Mouse (Mus musculus) liver, embryonic 16.5 days (tissue): ENCODE measurements around the gene Rexo4. TPM values are rescaled to one million over a fixed set of nuclear protein-coding genes. Genes with fewer than 3 reads are reported as not detected.

Experiments
- ATAC-seq: fragments of 200-750 bp; cut with Nextera tagmentation; 2 replicates; pipeline ENCODE4 v1.8.0; 2017; ENCODE audit warnings: low read depth, mild to moderate bottlenecking, moderate number of reproducible peaks, moderate library complexity
- H3K27ac ChIP-seq: fragments of 300-500 bp; sonication (generic); 2 replicates; pipeline ENCODE4 v1.5.1; 2014; ENCODE audit warnings: mild to moderate bottlenecking, low read length
- H3K27me3 ChIP-seq: fragments of 300-500 bp; sonication (generic); 2 replicates; pipeline ENCODE4 v1.6.1; 2014; ENCODE audit warnings: low read depth, low read length, mixed read lengths; ENCODE audit not compliant: control insufficient read depth, insufficient read depth
- H3K36me3 ChIP-seq: fragments of 300-500 bp; sonication (generic); 2 replicates; pipeline ENCODE4 v1.6.1; 2014; ENCODE audit warnings: mild to moderate bottlenecking; ENCODE audit not compliant: control insufficient read depth, insufficient read depth
- H3K4me1 ChIP-seq: fragments of 300-500 bp; sonication (generic); 2 replicates; pipeline ENCODE4 v1.6.1; 2014; ENCODE audit warnings: low read depth, low read length, mixed read lengths; ENCODE audit not compliant: control insufficient read depth
- H3K4me2 ChIP-seq: fragments of 300-500 bp; sonication (generic); 2 replicates; pipeline ENCODE4 v1.6.1; 2014; ENCODE audit warnings: low read depth, low read length, mixed read lengths
- H3K4me3 ChIP-seq: fragments of 300-500 bp; sonication (generic); 2 replicates; pipeline ENCODE4 v1.5.1; 2014; ENCODE audit warnings: low read depth, mild to moderate bottlenecking, low read length
- H3K9ac ChIP-seq: fragments of 300-500 bp; sonication (generic); 2 replicates; pipeline ENCODE4 v1.6.1; 2014; ENCODE audit warnings: low read depth, low read length
- H3K9me3 ChIP-seq: fragments of 300-500 bp; sonication (generic); replicated peaks from 2 replicates; pipeline ENCODE4 v1.6.1; 2016; ENCODE audit warnings: low read length; ENCODE audit not compliant: control insufficient read depth
- WGBS: fragments of 180-500 bp; shearing (Covaris S2); extraction: QIAGEN DNeasy Blood & Tissue Kit; methylation state at CpG from one replicate; pipeline ENCODE4 v1.1.7; 2014; ENCODE audit not compliant: insufficient replicate concordance; 5-methylcytosine and 5-hydroxymethylcytosine counted together
- polyA plus RNA-seq: library from polyadenylated mRNA; unstranded; fragments of >200 nt; fragmentation: Nextera tagmentation; extraction: Ambion mirVana; gene quantifications from 2 replicates; pipeline ENCODE4 v1.2.1, GENCODE M21; 2015

Rexo4 gene
- polyA plus RNA-seq, 1 experiment from 2014 or later, result 16.7 TPM

- Histone ChIP-seq H3K4me2 (no peak overlapping the region), H3K9me3 (no peaks in the 10 kb centered on the region), H3K27ac (no peak overlapping the region), H3K4me1 (no peaks in the 10 kb centered on the region; the same call in 1 of the 2 replicates), H3K9ac (no peak overlapping the region), H3K27me3 (no peaks in the 10 kb centered on the region), H3K36me3 (no peaks in the 10 kb centered on the region), H3K4me3 (no peak overlapping the region)
- WGBS, result 44% methylated on average over 1 of the region's 1 CpGs
- ATAC-seq, result no peak
Observed at GRCm38 (mm10) chr2:26980361-26980760, 16.2 kb upstream of the Rexo4 start.

GRCm38 (mm10) chr2:26973960-26974359, 9.8 kb upstream of the Rexo4 start:
- Histone ChIP-seq H3K4me2 (no peak overlapping the region), H3K4me3 (no peak overlapping the region), H3K9ac (no peak overlapping the region), H3K4me1 (no peaks in the 10 kb centered on the region), H3K36me3 (no peaks in the 10 kb centered on the region), H3K27ac (no peak overlapping the region), H3K9me3 (no peaks in the 10 kb centered on the region), H3K27me3 (no peaks in the 10 kb centered on the region)
- 8% methylated on average over 4 of the region's 4 CpGs for WGBS
- peak; percentile 31 for ATAC-seq

- Histone ChIP-seq H3K9me3 (no peaks in the 10 kb centered on the region), H3K9ac (no peak within 1 kb of the TSS), H3K27me3 (no peaks in the 10 kb centered on the region), H3K4me1 (no peaks in the 10 kb centered on the region), H3K4me2 (no peak within 1 kb of the TSS), H3K36me3 (no peaks in the 10 kb centered on the region), H3K27ac (peak within 1 kb of the TSS; percentile 41; the same call in 1 of the 2 replicates), H3K4me3 (no peak within 1 kb of the TSS)
- peak; percentile 60 for ATAC-seq
- WGBS, result 36% methylated on average over 3 of the region's 3 CpGs
Observed at GRCm38 (mm10) chr2:26973116-26973515, 8.9 kb upstream of the Rexo4 start, which contains the start of gene Adamts13. Gene Adamts13 (plus strand): TSS chr2:26973416.

- Histone ChIP-seq H3K9ac (no peak overlapping the region), H3K4me1 (peaks cover 17% of the 10 kb centered on the region), H3K27ac (no peak overlapping the region), H3K36me3 (no peaks in the 10 kb centered on the region; the same call in 1 of the 2 replicates), H3K4me3 (no peak overlapping the region), H3K27me3 (no peaks in the 10 kb centered on the region), H3K4me2 (no peak overlapping the region), H3K9me3 (no peaks in the 10 kb centered on the region)
- no peak for ATAC-seq
- 73% methylated on average over 2 of the region's 2 CpGs for WGBS
Observed at GRCm38 (mm10) chr2:26967262-26967661, 3.1 kb upstream of the Rexo4 start.

- no peaks in the 10 kb centered on the region for H3K9me3 ChIP-seq
- 17% methylated on average over 14 of the region's 14 CpGs for WGBS
- ATAC-seq, result no peak; the same call in 1 of the 2 replicates
Observed at GRCm38 (mm10) chr2:26964724-26965370, 661 bp upstream of the Rexo4 start.

GRCm38 (mm10) chr2:26960756-26961155, 3.4 kb downstream of the Rexo4 start:
- Histone ChIP-seq H3K27ac (no peak overlapping the region), H3K36me3 (peaks cover 19% of the 10 kb centered on the region), H3K9ac (no peak overlapping the region), H3K9me3 (no peaks in the 10 kb centered on the region), H3K27me3 (no peaks in the 10 kb centered on the region), H3K4me1 (peaks cover 29% of the 10 kb centered on the region), H3K4me3 (no peak overlapping the region), H3K4me2 (no peak overlapping the region)
- no peak for ATAC-seq
- 70% methylated on average over 4 of the region's 4 CpGs for WGBS

More at GRCm38 (mm10) chr2:26964724-26965370, 661 bp upstream of the Rexo4 start:
- Histone ChIP-seq H3K9ac (peak overlapping the region; percentile 89), H3K27ac (peak overlapping the region; percentile 96), H3K4me3 (peak overlapping the region; percentile 91), H3K36me3 (peaks cover 5% of the 10 kb centered on the region), H3K4me2 (peak overlapping the region; percentile 79), H3K4me1 (peaks cover 25% of the 10 kb centered on the region), H3K27me3 (no peaks in the 10 kb centered on the region)

- H3K36me3 ChIP-seq, result peaks cover 32% of the 10 kb centered on the region
- WGBS, result 64% methylated on average over 2 of the region's 2 CpGs
- H3K4me1 ChIP-seq, result peaks cover 13% of the 10 kb centered on the region
- H3K4me2 ChIP-seq, result no peak overlapping the region
- H3K27me3 ChIP-seq, result no peaks in the 10 kb centered on the region
- no peak overlapping the region for H3K9ac ChIP-seq
- no peaks in the 10 kb centered on the region for H3K9me3 ChIP-seq
- H3K4me3 ChIP-seq, result no peak overlapping the region
- H3K27ac ChIP-seq, result peak overlapping the region; percentile 65
- ATAC-seq, result peak; percentile 53
Observed at GRCm38 (mm10) chr2:26957488-26957859, 6.7 kb downstream of the Rexo4 start.

GRCm38 (mm10) chr2:26956811-26957487, 7.2 kb downstream of the Rexo4 start:
- no peaks in the 10 kb centered on the region for H3K27me3 ChIP-seq
- H3K4me1 ChIP-seq, result peaks cover 8% of the 10 kb centered on the region
- ATAC-seq, result peak; percentile 86
- 73% methylated on average over 12 of the region's 12 CpGs for WGBS
- no peak overlapping the region for H3K9ac ChIP-seq
- H3K27ac ChIP-seq, result peak overlapping the region; percentile 65
- H3K36me3 ChIP-seq, result peaks cover 33% of the 10 kb centered on the region
- H3K4me3 ChIP-seq, result no peak overlapping the region
- H3K9me3 ChIP-seq, result no peaks in the 10 kb centered on the region
- no peak overlapping the region for H3K4me2 ChIP-seq

- no peaks in the 10 kb centered on the region for H3K27me3 ChIP-seq
- peaks cover 31% of the 10 kb centered on the region for H3K36me3 ChIP-seq
- peaks cover 4% of the 10 kb centered on the region; the same call in 1 of the 2 replicates for H3K4me1 ChIP-seq
- no peak overlapping the region for H3K4me2 ChIP-seq
- ATAC-seq, result no peak
- no peak overlapping the region for H3K4me3 ChIP-seq
- H3K9ac ChIP-seq, result no peak overlapping the region
- H3K27ac ChIP-seq, result no peak overlapping the region
- WGBS, result 70% methylated on average over 2 of the region's 2 CpGs
- no peaks in the 10 kb centered on the region for H3K9me3 ChIP-seq
Observed at GRCm38 (mm10) chr2:26954735-26955395, 9.3 kb downstream of the Rexo4 start.
